Mouse (Mus musculus) intestine, embryonic 14.5 days (tissue): ENCODE data around the gene Dlx2. TPM values are rescaled to one million over a fixed set of nuclear protein-coding genes. Genes with fewer than 3 reads are reported as not detected.

Experiments used
- ATAC-seq: fragments of 200-750 bp; cut with Nextera tagmentation; replicated peaks from 2 replicates; pipeline ENCODE4 v1.8.0; 2017; ENCODE audit warnings: low read depth, moderate number of reproducible peaks, moderate TSS enrichment, moderate library complexity; ENCODE audit not compliant: low FRiP score, low TSS enrichment
- DNase-seq: peaks from one replicate; pipeline ENCODE4 v3.0.0-alpha.2; 2018; ENCODE audit warnings: low spot score
- H3K27ac ChIP-seq: fragments of 300-500 bp; sonication (generic); 2 replicates; pipeline ENCODE4 v1.5.1; 2014; ENCODE audit warnings: low read depth, mild to moderate bottlenecking, control low read depth
- H3K27me3 ChIP-seq: fragments of 300-500 bp; sonication (generic); replicated peaks from 2 replicates; pipeline ENCODE4 v1.6.1; 2014; ENCODE audit warnings: low read length, control low read depth; ENCODE audit not compliant: control insufficient read depth, insufficient read depth
- H3K36me3 ChIP-seq: fragments of 300-500 bp; sonication (generic); 2 replicates; pipeline ENCODE4 v1.6.1; 2014; ENCODE audit warnings: low read length, control low read depth; ENCODE audit not compliant: control insufficient read depth, insufficient read depth
- H3K4me1 ChIP-seq: fragments of 300-500 bp; sonication (generic); replicated peaks from 2 replicates; pipeline ENCODE4 v1.6.1; 2014; ENCODE audit warnings: low read length, control low read depth, mixed read lengths; ENCODE audit not compliant: control insufficient read depth, insufficient read depth
- H3K4me2 ChIP-seq: fragments of 300-500 bp; sonication (generic); 2 replicates; pipeline ENCODE4 v1.6.1; 2014; ENCODE audit warnings: low read length
- H3K4me3 ChIP-seq: fragments of 300-500 bp; sonication (generic); 2 replicates; pipeline ENCODE4 v1.5.1; 2014; ENCODE audit warnings: low read depth, low read length, control low read depth, mixed read lengths
- H3K9ac ChIP-seq: fragments of 300-500 bp; sonication (generic); 2 replicates; pipeline ENCODE4 v1.6.1; 2014; ENCODE audit warnings: mild to moderate bottlenecking, low read length
- H3K9me3 ChIP-seq: fragments of 300-500 bp; sonication (generic); 2 replicates; pipeline ENCODE4 v1.6.1; 2016; ENCODE audit warnings: low read length, control low read depth; ENCODE audit not compliant: control insufficient read depth
- WGBS: fragments of 180-500 bp; shearing (Covaris S2); extraction: QIAGEN DNeasy Blood & Tissue Kit; methylation state at CpG from one replicate; pipeline ENCODE4 v1.1.7; 2014; 5-methylcytosine and 5-hydroxymethylcytosine counted together
- polyA plus RNA-seq: library from polyadenylated mRNA; unstranded; fragments of >200 nt; fragmentation: Nextera tagmentation; extraction: Ambion mirVana; gene quantifications from 2 replicates; pipeline ENCODE4 v1.2.1, GENCODE M21; 2014

Dlx2 gene
- polyA plus RNA-seq, 1 experiment from 2014 or later = 6.4 TPM

- ATAC-seq = no peak
- Histone ChIP-seq H3K27me3 (peaks cover 96% of the 10 kb centered on the region), H3K4me2 (no peak overlapping the region; the same call in 1 of the 2 replicates), H3K9ac (peak overlapping the region; percentile 17; the same call in 1 of the 2 replicates), H3K27ac (no peak overlapping the region), H3K9me3 (no peaks in the 10 kb centered on the region), H3K4me1 (peaks cover 18% of the 10 kb centered on the region), H3K36me3 (no peaks in the 10 kb centered on the region), H3K4me3 (peak overlapping the region; percentile 46; the same call in 1 of the 2 replicates)
- no peak for DNase-seq
- WGBS = 1% methylated on average over 9 of the region's 9 CpGs
These were observed 3.0 kb downstream of the Dlx2 start for GRCm38 (mm10) chr2:71543531-71543930.

GRCm38 (mm10) chr2:71542816-71543301 lies 3.7 kb downstream of the Dlx2 start:
- H3K4me1 ChIP-seq = peaks cover 18% of the 10 kb centered on the region
- peaks cover 96% of the 10 kb centered on the region for H3K27me3 ChIP-seq
- WGBS = 1% methylated on average over 24 of the region's 30 CpGs
- no peaks in the 10 kb centered on the region for H3K9me3 ChIP-seq
- DNase-seq = peak; percentile 71
- peak; percentile 26; the same call in 1 of the 2 replicates for ATAC-seq
- 0 out of 2 replicates have a peak overlapping the region, but pooled peaks have one; percentile 5 for H3K9ac ChIP-seq
- H3K36me3 ChIP-seq = no peaks in the 10 kb centered on the region
- H3K4me2 ChIP-seq = peak overlapping the region; percentile 31
- no peak overlapping the region for H3K27ac ChIP-seq
- H3K4me3 ChIP-seq = peak overlapping the region; percentile 0

GRCm38 (mm10) chr2:71542227-71542815 lies 4.2 kb downstream of the Dlx2 start:
- H3K4me1 ChIP-seq = peaks cover 18% of the 10 kb centered on the region
- H3K4me3 ChIP-seq = no peak overlapping the region
- DNase-seq (no peak), ATAC-seq (no peak)
- H3K9me3 ChIP-seq = no peaks in the 10 kb centered on the region
- whole genome bisulfite sequencing = 3% methylated on average over 11 of the region's 11 CpGs
- H3K27me3 ChIP-seq = peaks cover 99% of the 10 kb centered on the region
- H3K9ac ChIP-seq = no peak overlapping the region
- H3K27ac ChIP-seq = no peak overlapping the region
- peak overlapping the region; percentile 31; the same call in 1 of the 2 replicates for H3K4me2 ChIP-seq
- H3K36me3 ChIP-seq = no peaks in the 10 kb centered on the region

- H3K4me2 ChIP-seq = peak overlapping the region; percentile 30
- no peaks in the 10 kb centered on the region for H3K36me3 ChIP-seq
- no peaks in the 10 kb centered on the region for H3K9me3 ChIP-seq
- 0 out of 2 replicates have a peak overlapping the region, but pooled peaks have one; percentile 2 for H3K4me3 ChIP-seq
- 2% methylated on average over 37 of the region's 37 CpGs for WGBS
- peaks cover 17% of the 10 kb centered on the region for H3K4me1 ChIP-seq
- ATAC-seq (no peak), DNase-seq (no peak)
- H3K27ac ChIP-seq = no peak overlapping the region
- peaks cover 99% of the 10 kb centered on the region for H3K27me3 ChIP-seq
- H3K9ac ChIP-seq = no peak overlapping the region
These were observed 4.9 kb downstream of the Dlx2 start for GRCm38 (mm10) chr2:71541418-71542226.

- Histone ChIP-seq H3K4me2 (peak overlapping the region; percentile 30), H3K36me3 (no peaks in the 10 kb centered on the region), H3K9me3 (no peaks in the 10 kb centered on the region), H3K9ac (no peak overlapping the region), H3K4me1 (peaks cover 9% of the 10 kb centered on the region), H3K4me3 (0 out of 2 replicates have a peak overlapping the region, but pooled peaks have one; percentile 2), H3K27me3 (peaks cover 99% of the 10 kb centered on the region), H3K27ac (no peak overlapping the region)
- ATAC-seq = peak; percentile 34; the same call in 1 of the 2 replicates
- peak; percentile 69 for DNase-seq
- under 1% methylated on average over 48 of the region's 48 CpGs for WGBS
These were observed 5.7 kb downstream of the Dlx2 start for GRCm38 (mm10) chr2:71540611-71541417.

GRCm38 (mm10) chr2:71534242-71535052 lies 12.1 kb downstream of the Dlx2 start:
- Histone ChIP-seq H3K27me3 (peaks cover 98% of the 10 kb centered on the region), H3K27ac (no peak overlapping the region), H3K4me1 (0 out of 2 replicates have a peak, but pooled peaks cover 6% of the 10 kb centered on the region), H3K9me3 (no peaks in the 10 kb centered on the region), H3K4me2 (no peak overlapping the region), H3K9ac (no peak overlapping the region), H3K4me3 (no peak overlapping the region), H3K36me3 (no peaks in the 10 kb centered on the region)
- ATAC-seq (no peak), DNase-seq (peak; percentile 69)
- WGBS = 1% methylated on average over 20 of the region's 20 CpGs

GRCm38 (mm10) chr2:71533094-71533493 lies 13.5 kb downstream of the Dlx2 start:
- Histone ChIP-seq H3K36me3 (no peaks in the 10 kb centered on the region), H3K27ac (no peak overlapping the region), H3K4me3 (0 out of 2 replicates have a peak overlapping the region, but pooled peaks have one; percentile 6), H3K9me3 (no peaks in the 10 kb centered on the region), H3K4me2 (peak overlapping the region; percentile 16; the same call in 1 of the 2 replicates), H3K9ac (no peak overlapping the region; the same call in 1 of the 2 replicates), H3K27me3 (peaks cover 98% of the 10 kb centered on the region), H3K4me1 (peaks cover 10% of the 10 kb centered on the region)
- DNase-seq = no peak
- WGBS = 8% methylated on average over 5 of the region's 5 CpGs
- ATAC-seq = no peak
